Mouse (Mus musculus) liver, embryonic 15.5 days (tissue): ENCODE data around the gene Rbm45. TPM values are rescaled to one million over a fixed set of nuclear protein-coding genes. Genes with fewer than 3 reads are reported as not detected.

Source experiments
- ATAC-seq: fragments of 200-750 bp; cut with Nextera tagmentation; 2 replicates; pipeline ENCODE4 v1.8.0; 2017; ENCODE audit warnings: moderate number of reproducible peaks, mild to moderate bottlenecking, moderate library complexity; ENCODE audit not compliant: insufficient read depth
- H3K27ac ChIP-seq: fragments of 300-500 bp; sonication (generic); replicated peaks from 2 replicates; pipeline ENCODE4 v1.5.1; 2015; ENCODE audit warnings: mild to moderate bottlenecking, inconsistent platforms
- H3K27me3 ChIP-seq: fragments of 300-500 bp; sonication (generic); 2 replicates; pipeline ENCODE4 v1.6.1; 2015; ENCODE audit warnings: mild to moderate bottlenecking, inconsistent platforms
- H3K36me3 ChIP-seq: fragments of 300-500 bp; sonication (generic); replicated peaks from 2 replicates; pipeline ENCODE4 v1.6.1; 2015; ENCODE audit warnings: moderate library complexity, mild to moderate bottlenecking, inconsistent platforms
- H3K4me1 ChIP-seq: fragments of 300-500 bp; sonication (generic); replicated peaks from 2 replicates; pipeline ENCODE4 v1.6.1; 2015; ENCODE audit warnings: inconsistent platforms
- H3K4me2 ChIP-seq: fragments of 300-500 bp; sonication (generic); 2 replicates; pipeline ENCODE4 v1.6.1; 2015; ENCODE audit warnings: moderate library complexity, mild to moderate bottlenecking, inconsistent platforms
- H3K4me3 ChIP-seq: fragments of 300-500 bp; sonication (generic); replicated peaks from 2 replicates; pipeline ENCODE4 v1.5.1; 2015; ENCODE audit warnings: mild to moderate bottlenecking, inconsistent platforms
- H3K9ac ChIP-seq: fragments of 300-500 bp; sonication (generic); 2 replicates; pipeline ENCODE4 v1.6.1; 2015; ENCODE audit warnings: moderate library complexity, mild to moderate bottlenecking, inconsistent platforms
- H3K9me3 ChIP-seq: fragments of 300-500 bp; sonication (generic); replicated peaks from 2 replicates; pipeline ENCODE4 v1.6.1; 2016; ENCODE audit warnings: inconsistent platforms
- WGBS: fragments of 180-500 bp; shearing (Covaris S2); methylation state at CpG from one replicate; pipeline ENCODE4 v1.1.7; 2015; ENCODE audit warnings: mixed read lengths; ENCODE audit not compliant: insufficient replicate concordance; 5-methylcytosine and 5-hydroxymethylcytosine counted together
- polyA plus RNA-seq: library from polyadenylated mRNA; unstranded; fragments of >200 nt; fragmentation: Nextera tagmentation; extraction: Ambion mirVana; gene quantifications from 2 replicates; pipeline ENCODE4 v1.2.1, GENCODE M21; 2015

Gene Rbm45
- 5.5 and 6.1 TPM in 2 replicates for polyA plus RNA-seq

DNA sequence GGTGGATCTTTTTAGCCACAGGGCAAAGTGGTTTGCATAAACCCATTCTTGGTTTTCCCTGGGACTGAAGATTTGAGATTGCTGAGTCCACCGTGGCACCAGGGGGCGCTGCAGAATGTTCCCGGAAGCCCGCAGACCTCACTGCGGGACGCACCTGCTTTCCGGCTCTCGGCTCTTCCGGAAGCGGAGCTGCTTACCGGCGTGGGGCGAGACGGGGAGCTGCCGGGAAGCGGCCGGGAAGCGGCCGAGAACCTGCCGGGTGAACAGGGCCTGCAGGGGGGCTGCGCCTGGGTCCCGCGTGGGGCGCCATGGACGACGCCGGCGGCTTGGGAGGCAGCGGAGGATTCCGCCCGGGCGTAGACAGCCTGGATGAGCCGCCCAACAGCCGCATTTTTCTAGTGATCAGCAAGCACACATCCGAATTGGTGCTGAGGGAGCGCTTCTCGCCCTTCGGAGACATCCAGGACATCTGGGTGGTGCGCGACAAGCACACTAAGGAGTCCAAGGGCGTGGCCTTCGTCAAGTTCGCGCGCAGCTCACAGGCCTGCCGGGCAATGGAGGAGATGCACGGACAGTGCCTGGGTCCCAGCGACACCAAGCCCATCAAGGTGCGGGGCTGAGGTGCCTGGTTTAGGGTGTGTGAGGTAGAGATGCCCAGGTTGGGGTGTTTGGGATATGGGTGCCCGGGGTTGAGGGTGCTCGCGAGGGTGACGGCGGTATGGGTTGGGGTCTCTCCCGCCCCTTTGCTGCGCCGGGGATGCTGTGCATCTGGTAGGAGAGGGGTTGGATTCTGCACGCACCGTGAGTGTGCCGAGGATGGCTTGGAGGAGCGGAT is at the start of gene Rbm45:
Gene Rbm45, plus strand, starts transcription at position 164 of the 835 bp plus-strand sequence.
- Histone ChIP-seq H3K9me3 (no peaks in the 10 kb centered on the region), H3K27ac (peak within 1 kb of the TSS; percentile 90), H3K4me1 (peaks cover 28% of the 10 kb centered on the region), H3K27me3 (no peaks in the 10 kb centered on the region), H3K36me3 (peaks cover 27% of the 10 kb centered on the region), H3K4me2 (peak within 1 kb of the TSS; percentile 95), H3K4me3 (peak within 1 kb of the TSS; percentile 88), H3K9ac (peak within 1 kb of the TSS; percentile 78)
- peak; percentile 92 for ATAC-seq
- under 1% methylated on average over 61 of the region's 61 CpGs for WGBS

DNA sequence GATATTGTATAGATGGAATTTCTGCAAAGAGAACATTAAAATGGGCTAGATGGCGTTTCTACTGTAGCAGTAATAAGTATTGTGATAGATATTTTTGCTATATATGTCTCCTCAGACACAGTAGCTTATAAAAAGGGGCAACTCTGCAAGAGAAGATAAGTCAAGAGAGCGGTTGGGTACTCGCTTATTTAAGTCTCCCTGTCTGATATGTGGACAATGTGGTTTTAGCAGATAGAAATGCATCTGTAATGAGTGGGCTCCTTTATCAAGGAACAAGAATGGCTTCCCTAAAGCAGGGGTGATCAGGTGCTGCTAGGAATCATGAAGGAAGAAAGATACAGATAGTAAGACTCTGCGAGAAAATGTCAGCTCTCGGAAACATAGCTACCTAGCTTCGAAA is 49.4 kb upstream of the Rbm45 start:
- no peaks in the 10 kb centered on the region for H3K36me3 ChIP-seq
- ATAC-seq: peak; percentile 75
- no peaks in the 10 kb centered on the region for H3K27me3 ChIP-seq
- 0 out of 2 replicates have a peak, but pooled peaks cover 11% of the 10 kb centered on the region for H3K4me1 ChIP-seq
- 34% methylated on average over 6 of the region's 6 CpGs for WGBS
- no peaks in the 10 kb centered on the region for H3K9me3 ChIP-seq
- H3K27ac ChIP-seq: 0 out of 2 replicates have a peak overlapping the region, but pooled peaks have one; percentile 26
- no peak overlapping the region for H3K9ac ChIP-seq
- no peak overlapping the region for H3K4me3 ChIP-seq
- H3K4me2 ChIP-seq: no peak overlapping the region

DNA sequence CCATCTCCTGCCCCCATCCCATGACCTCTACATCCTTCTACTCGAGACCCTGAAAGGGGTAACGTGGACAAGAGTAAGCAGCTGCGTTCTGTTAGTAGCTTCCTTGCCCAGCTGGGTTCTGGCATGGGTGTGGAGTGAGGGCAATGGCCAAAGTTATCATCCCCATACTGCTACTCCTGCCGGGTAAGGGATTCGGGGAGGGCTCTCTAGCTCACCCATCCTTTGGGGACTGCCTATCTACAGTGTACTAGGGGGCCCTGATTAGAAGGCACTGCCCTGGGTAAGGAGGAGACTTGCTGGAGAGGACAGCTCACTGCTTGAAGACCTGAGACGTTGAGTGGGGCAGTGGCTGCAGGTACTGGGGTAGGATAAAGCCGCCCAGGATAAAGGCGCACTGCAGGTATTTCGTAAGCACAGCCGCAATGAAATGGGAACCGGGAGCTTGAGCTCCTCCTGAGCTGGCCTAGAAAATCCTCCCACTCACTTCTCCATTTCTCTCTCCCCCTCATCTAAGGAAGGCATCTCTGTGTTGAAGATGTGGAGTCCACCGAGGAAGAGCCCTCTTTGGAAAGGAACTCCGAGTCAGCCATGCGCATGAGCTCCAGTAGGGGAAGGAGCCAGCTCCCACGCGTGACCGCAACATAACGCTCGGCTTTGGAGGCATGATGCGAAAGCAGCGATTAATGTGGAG is 46.5 kb upstream of the Rbm45 start:
- no peak for ATAC-seq
- Histone ChIP-seq H3K4me2 (no peak overlapping the region), H3K4me1 (0 out of 2 replicates have a peak, but pooled peaks cover 11% of the 10 kb centered on the region), H3K36me3 (no peaks in the 10 kb centered on the region), H3K9ac (no peak overlapping the region), H3K4me3 (no peak overlapping the region), H3K27ac (no peak overlapping the region), H3K9me3 (no peaks in the 10 kb centered on the region), H3K27me3 (no peaks in the 10 kb centered on the region)
- 74% methylated on average over 21 of the region's 21 CpGs for WGBS

DNA sequence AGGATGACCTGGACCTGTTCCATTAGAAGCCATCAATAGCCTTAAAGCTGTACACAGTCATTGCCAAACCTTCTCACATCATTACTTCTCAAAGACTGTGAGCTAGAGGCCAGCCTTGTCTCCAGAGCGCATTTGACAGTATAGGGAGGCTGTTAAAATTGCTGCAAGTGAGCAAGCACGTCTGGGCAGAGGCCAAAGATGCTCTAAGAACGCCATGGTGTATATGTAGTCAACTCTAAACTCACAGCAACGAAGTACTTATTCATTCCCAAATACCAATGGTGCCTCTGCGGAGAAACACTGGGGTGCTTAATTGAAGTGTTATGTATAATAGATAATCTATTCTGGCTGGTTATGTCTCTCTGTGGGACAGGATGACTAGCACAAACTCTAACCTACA is 45.3 kb upstream of the Rbm45 start:
- no peaks in the 10 kb centered on the region for H3K9me3 ChIP-seq
- H3K27ac ChIP-seq: no peak overlapping the region
- H3K27me3 ChIP-seq: no peaks in the 10 kb centered on the region
- WGBS: 69% methylated on average over 5 of the region's 5 CpGs
- H3K36me3 ChIP-seq: no peaks in the 10 kb centered on the region
- no peak overlapping the region for H3K4me2 ChIP-seq
- no peak overlapping the region for H3K9ac ChIP-seq
- H3K4me1 ChIP-seq: 0 out of 2 replicates have a peak, but pooled peaks cover 9% of the 10 kb centered on the region
- no peak for ATAC-seq
- H3K4me3 ChIP-seq: no peak overlapping the region

DNA sequence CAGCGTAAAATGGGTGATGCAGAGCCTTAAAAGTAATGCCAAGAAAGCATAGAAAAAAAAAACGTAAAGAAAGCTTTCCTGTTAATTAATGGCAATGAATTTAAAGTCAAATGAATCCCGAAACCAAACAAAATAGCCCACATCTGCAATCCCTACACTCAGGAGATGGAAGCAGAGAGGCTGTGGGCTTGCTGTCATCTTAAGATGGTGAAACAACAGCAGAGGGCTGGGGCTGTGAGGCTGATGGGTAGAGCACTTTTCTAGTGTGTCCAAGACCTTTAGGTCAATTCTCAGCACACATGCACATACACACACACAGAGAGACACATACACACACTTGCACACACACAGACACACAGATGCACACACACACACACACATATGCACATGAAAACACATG is 43.6 kb upstream of the Rbm45 start:
- 74% methylated on average over 3 of the region's 3 CpGs for WGBS
- no peak overlapping the region for H3K4me2 ChIP-seq
- H3K4me3 ChIP-seq: no peak overlapping the region
- no peaks in the 10 kb centered on the region for H3K9me3 ChIP-seq
- H3K27ac ChIP-seq: no peak overlapping the region
- H3K36me3 ChIP-seq: no peaks in the 10 kb centered on the region
- H3K4me1 ChIP-seq: no peaks in the 10 kb centered on the region
- H3K27me3 ChIP-seq: no peaks in the 10 kb centered on the region
- no peak for ATAC-seq
- H3K9ac ChIP-seq: no peak overlapping the region

DNA sequence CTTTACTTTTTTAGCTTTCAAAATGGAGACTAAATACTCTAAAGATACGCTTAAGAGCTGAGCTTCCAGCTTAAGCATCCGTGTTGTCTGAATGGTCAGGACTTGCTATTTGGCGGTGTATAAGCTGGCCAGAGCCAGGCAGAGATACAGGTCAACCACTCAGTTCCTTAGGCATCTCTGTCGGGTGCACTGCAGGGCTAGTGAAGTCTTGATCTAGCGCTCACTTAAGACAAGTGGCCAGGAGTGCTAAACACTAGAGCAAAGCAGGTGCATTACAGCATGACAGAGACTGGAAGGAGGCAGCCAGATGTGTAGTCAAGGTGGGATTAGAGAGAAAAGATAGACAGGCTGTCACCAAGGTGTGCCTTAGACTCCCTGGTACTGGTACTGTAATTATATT is 39.7 kb upstream of the Rbm45 start:
- Histone ChIP-seq H3K4me2 (no peak overlapping the region), H3K36me3 (no peaks in the 10 kb centered on the region), H3K4me3 (no peak overlapping the region), H3K27me3 (no peaks in the 10 kb centered on the region), H3K9ac (no peak overlapping the region), H3K9me3 (no peaks in the 10 kb centered on the region), H3K27ac (no peak overlapping the region), H3K4me1 (no peaks in the 10 kb centered on the region)
- WGBS: 74% methylated on average over 5 of the region's 5 CpGs
- ATAC-seq: no peak

DNA sequence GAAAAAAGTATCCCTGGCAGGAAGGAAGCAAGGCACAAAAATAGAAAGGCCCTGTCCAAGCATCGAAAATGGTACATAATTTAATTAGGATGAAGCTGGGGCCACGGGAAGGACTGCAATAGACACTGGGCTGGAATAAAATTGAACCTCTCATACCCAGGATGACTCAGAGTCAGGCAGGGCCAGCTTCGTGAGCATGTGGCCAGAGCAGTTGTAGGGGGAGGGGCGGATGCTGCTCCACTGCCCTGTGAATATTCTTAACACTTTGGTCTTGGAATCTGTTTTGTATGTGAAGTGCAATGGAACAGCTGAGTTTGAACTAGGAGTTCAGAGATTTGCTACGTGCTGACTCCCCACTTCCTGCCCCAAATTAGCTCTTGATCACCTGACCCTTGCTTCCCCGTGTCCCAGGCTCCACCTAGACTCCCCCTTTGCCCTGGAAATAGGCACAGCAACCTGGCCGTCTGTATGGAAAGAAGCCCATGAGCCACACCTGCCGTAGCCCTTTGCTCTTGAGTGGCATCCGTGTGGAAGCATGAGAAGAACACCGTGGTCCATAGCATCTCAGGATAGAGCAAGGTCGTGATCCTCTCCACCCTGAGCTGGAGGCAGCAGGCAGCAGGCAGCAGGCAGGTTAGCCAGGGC is 37.5 kb upstream of the Rbm45 start:
- H3K9ac ChIP-seq: no peak overlapping the region
- no peaks in the 10 kb centered on the region for H3K4me1 ChIP-seq
- H3K4me2 ChIP-seq: no peak overlapping the region
- ATAC-seq: no peak
- no peak overlapping the region for H3K4me3 ChIP-seq
- 60% methylated on average over 11 of the region's 11 CpGs for WGBS
- H3K9me3 ChIP-seq: no peaks in the 10 kb centered on the region
- H3K27me3 ChIP-seq: peaks cover 5% of the 10 kb centered on the region
- no peaks in the 10 kb centered on the region for H3K36me3 ChIP-seq
- H3K27ac ChIP-seq: no peak overlapping the region

DNA sequence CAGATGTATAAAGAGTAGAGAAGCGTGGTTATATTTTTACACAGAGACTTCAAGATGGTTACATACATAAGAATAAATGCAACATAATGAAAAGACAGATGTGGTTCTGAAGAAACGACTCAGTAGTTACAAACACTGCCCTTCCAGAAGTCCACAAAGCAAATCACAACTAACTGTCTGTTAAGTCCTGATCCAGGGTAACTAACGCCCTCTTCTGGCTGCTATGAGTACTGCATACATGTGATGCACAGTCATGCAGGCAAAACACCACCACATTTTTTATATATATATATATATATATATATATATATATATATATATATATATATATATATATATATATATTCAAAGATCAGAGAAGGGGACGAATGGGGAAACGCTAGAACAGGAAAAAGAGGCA is 35.2 kb upstream of the Rbm45 start:
- H3K4me1 ChIP-seq: peaks cover 7% of the 10 kb centered on the region
- WGBS: 43% methylated on average over 5 of the region's 5 CpGs

DNA sequence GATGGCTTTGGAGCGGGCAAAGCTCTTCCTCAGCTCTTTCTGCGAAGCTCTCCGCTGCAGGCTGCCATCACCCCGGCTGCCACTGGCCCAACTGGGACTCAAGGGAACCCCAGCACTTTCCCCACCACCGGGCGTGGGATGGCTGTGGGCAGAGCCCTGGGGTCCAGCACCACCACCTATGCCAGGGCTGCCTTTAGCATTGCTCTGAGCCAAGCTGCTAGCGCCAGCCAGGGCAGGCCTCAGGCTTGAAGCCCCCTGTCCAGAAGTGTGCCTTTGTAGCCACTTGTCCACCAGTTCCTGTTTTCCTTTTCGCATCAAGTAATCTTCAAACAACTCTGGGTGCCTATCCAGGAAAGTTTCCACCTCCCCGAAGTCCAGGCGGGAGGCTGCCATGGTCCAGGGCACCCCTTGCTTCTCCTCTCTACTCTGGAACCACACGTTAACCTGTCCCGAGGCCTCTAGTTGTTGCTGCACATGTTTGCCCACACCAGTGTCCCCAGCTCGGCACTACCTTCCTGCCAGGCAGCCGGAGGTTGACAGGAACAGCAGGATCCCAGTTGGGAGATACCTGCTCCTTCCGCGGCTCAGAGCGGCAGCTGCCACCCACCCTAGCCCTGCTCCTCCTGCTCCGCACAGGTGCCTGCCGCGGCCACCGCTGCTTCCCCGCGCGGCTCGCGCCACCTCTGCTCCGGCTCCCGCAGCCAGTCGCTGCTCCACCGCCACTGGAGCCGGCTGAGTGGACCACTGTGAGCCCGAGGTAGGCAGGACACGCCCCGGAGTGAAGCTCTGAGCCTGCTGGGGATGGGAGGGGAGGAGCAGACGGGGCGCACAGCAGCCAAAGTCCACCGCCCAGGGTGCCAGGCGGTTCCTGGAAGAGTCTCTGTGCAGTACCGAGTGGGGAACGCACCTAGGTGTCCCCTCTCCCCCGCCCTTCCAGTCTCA is 31.3 kb upstream of the Rbm45 start, which contains the start of gene Pde11a:
Gene Pde11a, minus strand, starts transcription at position 560 of the 942 bp plus-strand sequence.
- peaks cover 23% of the 10 kb centered on the region for H3K27me3 ChIP-seq
- peak within 1 kb of the TSS; percentile 67 for H3K4me2 ChIP-seq
- no peak within 1 kb of the TSS for H3K27ac ChIP-seq
- H3K4me1 ChIP-seq: peaks cover 7% of the 10 kb centered on the region
- no peaks in the 10 kb centered on the region for H3K36me3 ChIP-seq
- H3K9ac ChIP-seq: no peak within 1 kb of the TSS
- H3K9me3 ChIP-seq: no peaks in the 10 kb centered on the region
- H3K4me3 ChIP-seq: peak within 1 kb of the TSS; percentile 39
- 16% methylated on average over 40 of the region's 41 CpGs for WGBS
- peak; percentile 44; the same call in 1 of the 2 replicates for ATAC-seq

More for the DNA sequence above, 35.2 kb upstream of the Rbm45 start:
- H3K4me3 ChIP-seq: no peak overlapping the region
- ATAC-seq: no peak
- no peak overlapping the region for H3K4me2 ChIP-seq
- no peak overlapping the region for H3K9ac ChIP-seq
- H3K27me3 ChIP-seq: peaks cover 23% of the 10 kb centered on the region
- no peaks in the 10 kb centered on the region for H3K9me3 ChIP-seq
- no peak overlapping the region for H3K27ac ChIP-seq
- H3K36me3 ChIP-seq: no peaks in the 10 kb centered on the region

DNA sequence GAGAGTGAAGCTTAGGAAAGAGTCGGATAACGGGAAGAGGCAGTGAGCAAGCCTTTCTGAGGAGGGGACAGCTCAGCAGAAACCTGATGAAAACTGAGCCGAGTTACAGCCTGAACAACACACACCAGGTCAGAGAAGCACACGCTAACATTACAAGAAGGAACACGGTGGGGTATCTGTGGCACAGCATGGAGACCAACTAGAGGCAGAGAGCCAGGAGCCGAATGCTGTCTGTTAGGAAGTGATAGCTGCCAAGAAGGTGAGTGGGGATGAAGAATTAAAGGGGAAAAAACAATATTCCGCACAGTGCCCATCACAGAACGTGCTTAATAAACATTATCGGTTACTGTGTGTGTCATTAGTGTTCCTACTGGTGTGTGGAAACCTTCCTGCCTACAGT is 27.6 kb upstream of the Rbm45 start:
- H3K9ac ChIP-seq: no peak overlapping the region
- H3K27me3 ChIP-seq: peaks cover 18% of the 10 kb centered on the region
- no peak for ATAC-seq
- WGBS: 69% methylated on average over 9 of the region's 9 CpGs
- H3K27ac ChIP-seq: no peak overlapping the region
- H3K4me2 ChIP-seq: no peak overlapping the region
- H3K4me3 ChIP-seq: no peak overlapping the region
- peaks cover 7% of the 10 kb centered on the region for H3K4me1 ChIP-seq
- H3K36me3 ChIP-seq: no peaks in the 10 kb centered on the region
- H3K9me3 ChIP-seq: no peaks in the 10 kb centered on the region
